Mouse (Mus musculus) limb, embryonic 15.5 days (tissue): ENCODE measurements around the gene Mrpl58. TPM values are rescaled to one million over a fixed set of nuclear protein-coding genes. Genes with fewer than 3 reads are reported as not detected.

ENCODE experiments used
- ATAC-seq: fragments of 200-750 bp; cut with Nextera tagmentation; 2 replicates; pipeline ENCODE4 v1.8.0; 2017; ENCODE audit warnings: low read depth, moderate TSS enrichment; ENCODE audit not compliant: insufficient number of reproducible peaks, low FRiP score, low TSS enrichment
- H3K27ac ChIP-seq: fragments of 300-500 bp; sonication (generic); 2 replicates; pipeline ENCODE4 v1.5.1; 2015; ENCODE audit warnings: moderate library complexity, mild to moderate bottlenecking, inconsistent platforms
- H3K27me3 ChIP-seq: fragments of 300-500 bp; sonication (generic); 2 replicates; pipeline ENCODE4 v1.6.1; 2015; ENCODE audit warnings: inconsistent platforms
- H3K36me3 ChIP-seq: fragments of 300-500 bp; sonication (generic); 2 replicates; pipeline ENCODE4 v1.6.1; 2015; ENCODE audit warnings: inconsistent platforms
- H3K4me1 ChIP-seq: fragments of 300-500 bp; sonication (generic); 2 replicates; pipeline ENCODE4 v1.6.1; 2015; ENCODE audit warnings: inconsistent platforms
- H3K4me2 ChIP-seq: fragments of 300-500 bp; sonication (generic); 2 replicates; pipeline ENCODE4 v1.6.1; 2015; ENCODE audit warnings: mild to moderate bottlenecking, inconsistent platforms
- H3K4me3 ChIP-seq: fragments of 300-500 bp; sonication (generic); 2 replicates; pipeline ENCODE4 v1.5.1; 2015; ENCODE audit warnings: mild to moderate bottlenecking, inconsistent platforms
- H3K9ac ChIP-seq: fragments of 300-500 bp; sonication (generic); 2 replicates; pipeline ENCODE4 v1.6.1; 2015; ENCODE audit warnings: inconsistent platforms
- H3K9me3 ChIP-seq: fragments of 300-500 bp; sonication (generic); 2 replicates; pipeline ENCODE4 v1.6.1; 2016; ENCODE audit warnings: inconsistent platforms
- WGBS: fragments of 180-500 bp; shearing (Covaris S2); methylation state at CpG from one replicate; pipeline ENCODE4 v1.1.7; 2015; 5-methylcytosine and 5-hydroxymethylcytosine counted together
- polyA plus RNA-seq: library from polyadenylated mRNA; unstranded; fragments of >200 nt; fragmentation: Nextera tagmentation; extraction: Ambion mirVana; gene quantifications from 2 replicates; pipeline ENCODE4 v1.2.1, GENCODE M21; 2015

The Mrpl58 gene
- polyA plus RNA-seq, 1 experiment from 2014 or later = 141 TPM

GRCm38 (mm10) chr11:115433342-115433741, 29.8 kb downstream of the Mrpl58 start:
- Histone ChIP-seq H3K27ac (no peak overlapping the region), H3K36me3 (peaks cover 43% of the 10 kb centered on the region), H3K27me3 (0 out of 2 replicates have a peak, but pooled peaks cover 4% of the 10 kb centered on the region), H3K9me3 (no peaks in the 10 kb centered on the region), H3K4me3 (no peak overlapping the region), H3K4me2 (no peak overlapping the region), H3K9ac (no peak overlapping the region), H3K4me1 (peaks cover 12% of the 10 kb centered on the region)
- no peak for ATAC-seq
- WGBS = 75% methylated on average over 6 of the region's 6 CpGs

GRCm38 (mm10) chr11:115435596-115436337, 32.2 kb downstream of the Mrpl58 start:
- peaks cover 12% of the 10 kb centered on the region for H3K4me1 ChIP-seq
- no peaks in the 10 kb centered on the region for H3K9me3 ChIP-seq
- peak overlapping the region; percentile 49 for H3K4me2 ChIP-seq
- H3K36me3 ChIP-seq = peaks cover 21% of the 10 kb centered on the region
- H3K9ac ChIP-seq = peak overlapping the region; percentile 33
- no peak overlapping the region for H3K27ac ChIP-seq
- H3K4me3 ChIP-seq = peak overlapping the region; percentile 28
- ATAC-seq = no peak
- 0 out of 2 replicates have a peak, but pooled peaks cover 4% of the 10 kb centered on the region for H3K27me3 ChIP-seq
- WGBS = 6% methylated on average over 31 of the region's 31 CpGs

GRCm38 (mm10) chr11:115437571-115438122, 34.1 kb downstream of the Mrpl58 start:
- Histone ChIP-seq H3K4me2 (no peak overlapping the region), H3K4me1 (peaks cover 14% of the 10 kb centered on the region), H3K9ac (no peak overlapping the region), H3K27ac (no peak overlapping the region), H3K27me3 (peaks cover 4% of the 10 kb centered on the region; the same call in 1 of the 2 replicates), H3K9me3 (no peaks in the 10 kb centered on the region), H3K36me3 (0 out of 2 replicates have a peak, but pooled peaks cover 2% of the 10 kb centered on the region), H3K4me3 (no peak overlapping the region)
- ATAC-seq = no peak
- 57% methylated on average over 5 of the region's 5 CpGs for WGBS

- Histone ChIP-seq H3K4me2 (no peak overlapping the region), H3K27ac (no peak overlapping the region), H3K4me3 (no peak overlapping the region), H3K27me3 (peaks cover 4% of the 10 kb centered on the region; the same call in 1 of the 2 replicates), H3K36me3 (no peaks in the 10 kb centered on the region), H3K9me3 (no peaks in the 10 kb centered on the region), H3K9ac (no peak overlapping the region), H3K4me1 (peaks cover 14% of the 10 kb centered on the region)
- WGBS = 86% methylated on average over 3 of the region's 3 CpGs
- ATAC-seq = no peak
These were observed 35.8 kb downstream of the Mrpl58 start for GRCm38 (mm10) chr11:115439326-115439725.

- Histone ChIP-seq H3K27me3 (peaks cover 4% of the 10 kb centered on the region; the same call in 1 of the 2 replicates), H3K4me2 (no peak within 1 kb of the TSS), H3K4me1 (peaks cover 14% of the 10 kb centered on the region), H3K36me3 (no peaks in the 10 kb centered on the region), H3K9ac (no peak within 1 kb of the TSS), H3K27ac (no peak within 1 kb of the TSS), H3K9me3 (no peaks in the 10 kb centered on the region), H3K4me3 (no peak within 1 kb of the TSS)
- WGBS = 94% methylated on average over 9 of the region's 9 CpGs
- ATAC-seq = no peak
These were observed 36.5 kb downstream of the Mrpl58 start, which contains the start of gene Trim80 for GRCm38 (mm10) chr11:115439906-115440595. Gene Trim80 (plus strand): TSS chr11:115440545.

GRCm38 (mm10) chr11:115441417-115441816, 37.9 kb downstream of the Mrpl58 start:
- Histone ChIP-seq H3K4me3 (no peak overlapping the region), H3K27ac (no peak overlapping the region), H3K27me3 (no peaks in the 10 kb centered on the region; the same call in 1 of the 2 replicates), H3K9ac (no peak overlapping the region), H3K4me2 (no peak overlapping the region), H3K9me3 (no peaks in the 10 kb centered on the region), H3K36me3 (no peaks in the 10 kb centered on the region), H3K4me1 (peaks cover 2% of the 10 kb centered on the region; the same call in 1 of the 2 replicates)
- WGBS = 36% methylated on average over 15 of the region's 15 CpGs
- no peak for ATAC-seq

GRCm38 (mm10) chr11:115446906-115447305, 43.4 kb downstream of the Mrpl58 start:
- no peaks in the 10 kb centered on the region for H3K9me3 ChIP-seq
- no peaks in the 10 kb centered on the region for H3K4me1 ChIP-seq
- 48% methylated on average over 3 of the region's 3 CpGs for WGBS
- no peaks in the 10 kb centered on the region for H3K36me3 ChIP-seq
- no peak overlapping the region for H3K4me2 ChIP-seq
- no peak overlapping the region for H3K4me3 ChIP-seq
- no peak for ATAC-seq
- H3K27ac ChIP-seq = no peak overlapping the region
- no peaks in the 10 kb centered on the region for H3K27me3 ChIP-seq
- no peak overlapping the region for H3K9ac ChIP-seq

GRCm38 (mm10) chr11:115447321-115447885, 43.9 kb downstream of the Mrpl58 start:
- H3K9me3 ChIP-seq = no peaks in the 10 kb centered on the region
- H3K4me2 ChIP-seq = no peak overlapping the region
- WGBS = 83% methylated on average over 11 of the region's 11 CpGs
- H3K4me3 ChIP-seq = no peak overlapping the region
- no peak for ATAC-seq
- H3K27me3 ChIP-seq = no peaks in the 10 kb centered on the region
- no peak overlapping the region for H3K27ac ChIP-seq
- no peak overlapping the region for H3K9ac ChIP-seq
- H3K4me1 ChIP-seq = no peaks in the 10 kb centered on the region
- no peaks in the 10 kb centered on the region for H3K36me3 ChIP-seq

GRCm38 (mm10) chr11:115448075-115448474, 44.5 kb downstream of the Mrpl58 start:
- Histone ChIP-seq H3K36me3 (no peaks in the 10 kb centered on the region), H3K4me2 (no peak overlapping the region), H3K27ac (no peak overlapping the region), H3K9me3 (no peaks in the 10 kb centered on the region), H3K27me3 (no peaks in the 10 kb centered on the region), H3K4me1 (no peaks in the 10 kb centered on the region), H3K4me3 (no peak overlapping the region), H3K9ac (no peak overlapping the region)
- ATAC-seq = no peak
- 85% methylated on average over 16 of the region's 16 CpGs for WGBS

- H3K9ac ChIP-seq = no peak overlapping the region
- WGBS = 30% methylated on average over 7 of the region's 7 CpGs
- H3K4me1 ChIP-seq = no peaks in the 10 kb centered on the region
- H3K27me3 ChIP-seq = no peaks in the 10 kb centered on the region
- no peak overlapping the region for H3K4me2 ChIP-seq
- no peak overlapping the region for H3K4me3 ChIP-seq
- no peaks in the 10 kb centered on the region for H3K9me3 ChIP-seq
- H3K36me3 ChIP-seq = no peaks in the 10 kb centered on the region
- no peak overlapping the region for H3K27ac ChIP-seq
- ATAC-seq = no peak
These were observed 45.4 kb downstream of the Mrpl58 start for GRCm38 (mm10) chr11:115448998-115449397.

GRCm38 (mm10) chr11:115450176-115450575, 46.6 kb downstream of the Mrpl58 start:
- ATAC-seq = no peak
- H3K4me3 ChIP-seq = no peak overlapping the region

More at GRCm38 (mm10) chr11:115450176-115450575, 46.6 kb downstream of the Mrpl58 start:
- H3K4me1 ChIP-seq = no peaks in the 10 kb centered on the region
- no peak overlapping the region for H3K4me2 ChIP-seq
- H3K9ac ChIP-seq = no peak overlapping the region
- no peaks in the 10 kb centered on the region for H3K27me3 ChIP-seq
- WGBS = 77% methylated on average over 7 of the region's 7 CpGs
- H3K27ac ChIP-seq = no peak overlapping the region
- no peaks in the 10 kb centered on the region for H3K9me3 ChIP-seq
- H3K36me3 ChIP-seq = no peaks in the 10 kb centered on the region
